Mouse (Mus musculus) urinary bladder, postnatal 10 days (tissue): ENCODE measurements around the gene Tlcd1.

Source experiments
- DNase-seq: peaks from one replicate; pipeline ENCODE4 v3.0.0; 2022; ENCODE audit warnings: low spot score

Gene Tlcd1

GRCm38 (mm10) chr11:78205361-78206206 lies 29.1 kb downstream of the Tlcd1 start:
- DNase-seq: no peak

GRCm38 (mm10) chr11:78207190-78207589 lies 30.7 kb downstream of the Tlcd1 start:
- no peak for DNase-seq

GRCm38 (mm10) chr11:78209886-78210285 lies 33.4 kb downstream of the Tlcd1 start:
- no peak for DNase-seq

- no peak for DNase-seq
Observed at GRCm38 (mm10) chr11:78210615-78211014, 34.1 kb downstream of the Tlcd1 start.

GRCm38 (mm10) chr11:78211513-78211912 lies 35.0 kb downstream of the Tlcd1 start:
- no peak for DNase-seq

GRCm38 (mm10) chr11:78213086-78213817 lies 36.7 kb downstream of the Tlcd1 start:
- DNase-seq: no peak

GRCm38 (mm10) chr11:78215709-78216317 lies 39.3 kb downstream of the Tlcd1 start:
- no peak for DNase-seq

GRCm38 (mm10) chr11:78223586-78223985 lies 47.1 kb downstream of the Tlcd1 start:
- no peak for DNase-seq
